11 mouse cellular contexts compared by ENCODE assay signal in genomic region chr6:108233070-108233469, GRCm38 (mm10). TPM values are rescaled to one million over a fixed set of nuclear protein-coding genes. Genes with fewer than 3 reads are reported as not detected.
DNase-seq lines count a peak whose midpoint lies in the region; ATAC-seq and TF ChIP-seq lines count a peak whose summit lies in the region.
"Had no signal": no experiment of that assay in that cellular context is flagged by ENCODE, and none has a peak within 500 bp of the region (broad histone marks: within the 10 kb centered on the region; RNA-seq: fewer than 3 reads in every experiment).

No protein-coding gene starts in this region.

- H3K36me3 ChIP-seq in hindbrain, embryonic 12.5 days, result no peaks in the 10 kb centered on the region
- no peaks in the 10 kb centered on the region for H3K36me3 ChIP-seq in hindbrain, postnatal 0 days (ENCODE audit: insufficient read depth, low read length)
- H3K36me3 ChIP-seq: liver, embryonic 13.5 days had no signal

- no peaks in the 10 kb centered on the region for H3K27me3 ChIP-seq in hindbrain, embryonic 12.5 days
- H3K27me3 ChIP-seq in hindbrain, postnatal 0 days (ENCODE audit: insufficient read depth, low read length), result no peaks in the 10 kb centered on the region
- H3K27me3 ChIP-seq: liver, embryonic 13.5 days had no signal

- WGBS in hindbrain, embryonic 12.5 days, result 66% methylated on average over 6 of the region's 6 CpGs
- 61% methylated on average over 6 of the region's 6 CpGs for WGBS in hindbrain, postnatal 0 days

- TF ChIP-seq CTCF in hindbrain, postnatal 0 days (IDR thresholded peaks at IDR 0.05; ENCODE audit: low read depth), result no peak

- peaks cover 28% of the 10 kb centered on the region for H3K4me1 ChIP-seq in hindbrain, embryonic 12.5 days
- peaks cover 12% of the 10 kb centered on the region; the same call in 1 of the 2 replicates for H3K4me1 ChIP-seq in hindbrain, postnatal 0 days (ENCODE audit: insufficient read depth, low read length)

- no peak for DNase-seq in hindbrain, postnatal 0 days (ENCODE audit: low spot score)
- peak; percentile 56 for DNase-seq in adipocyte (ENCODE audit: low spot score)
- peak; percentile 67 to 69 for DNase-seq in heart, adult 18-20 months
- DNase-seq in kidney, adult 18-20 months, result peak; percentile 70
- no peak for DNase-seq in yolk sac, embryonic 10.5 days (ENCODE audit: low spot score)
- no peak for DNase-seq in thymus, postnatal 36 days
- DNase-seq in spleen, postnatal 10 days (ENCODE audit: low spot score in 2 of 2), result no peak
- DNase-seq: B cell, adult 2 months; cerebellum, adult 11-12 months; liver, embryonic 13.5 days had no signal

- H3K9me3 ChIP-seq in hindbrain, embryonic 12.5 days (replicated peaks), result no peaks in the 10 kb centered on the region
- H3K9me3 ChIP-seq in hindbrain, postnatal 0 days (ENCODE audit: low read length), result no peaks in the 10 kb centered on the region
- H3K9me3 ChIP-seq: liver, embryonic 13.5 days had no signal

- no peak overlapping the region for H3K9ac ChIP-seq in hindbrain, embryonic 12.5 days
- H3K9ac ChIP-seq in hindbrain, postnatal 0 days (replicated peaks; ENCODE audit: low read length), result no peak overlapping the region
- H3K9ac ChIP-seq: liver, embryonic 13.5 days had no signal

- no peak overlapping the region for H3K4me2 ChIP-seq in hindbrain, embryonic 12.5 days (replicated peaks)
- H3K4me2 ChIP-seq in hindbrain, postnatal 0 days (ENCODE audit: low read depth, low read length), result no peak overlapping the region
- H3K4me2 ChIP-seq: liver, embryonic 13.5 days had no signal

- ATAC-seq in hindbrain, embryonic 12.5 days (ENCODE audit: low FRiP score), result no peak
- no peak for ATAC-seq in hindbrain, postnatal 0 days

- 0 out of 2 replicates have a peak overlapping the region, but pooled peaks have one; percentile 12 for H3K27ac ChIP-seq in hindbrain, embryonic 12.5 days
- no peak overlapping the region for H3K27ac ChIP-seq in hindbrain, postnatal 0 days
- H3K27ac ChIP-seq: liver, embryonic 13.5 days had no signal

- H3K4me3 ChIP-seq in hindbrain, embryonic 12.5 days, result no peak overlapping the region
- no peak overlapping the region for H3K4me3 ChIP-seq in hindbrain, postnatal 0 days (ENCODE audit: low read length)
- H3K4me3 ChIP-seq: liver, embryonic 13.5 days had no signal

RNA-seq across cellular contexts. Expression of gene Itpr1, which starts 20.2 kb away (rescaled TPM):
- 8.2 and 10.3 TPM in 2 replicates for polyA plus RNA-seq in hindbrain, embryonic 12.5 days (2016; fragmentation: Nextera tagmentation; extraction: Ambion mirVana)
- 35.4 and 47.1 TPM in 2 replicates for total RNA-seq in hindbrain, postnatal 0 days (2014; rRNA removed)
- polyA plus RNA-seq in hindbrain, postnatal 0 days (2015; fragmentation: Nextera tagmentation; extraction: Ambion mirVana), result 7.2 and 8.4 TPM in 2 replicates
- total RNA-seq in heart, adult 18-20 months (2021), result 10 to 100 TPM; 37.0 to 48.1 TPM

RNA-seq across cellular contexts. Expression of gene Sumf1, which starts 47.7 kb away (rescaled TPM):
- polyA plus RNA-seq in hindbrain, embryonic 12.5 days (2016; fragmentation: Nextera tagmentation; extraction: Ambion mirVana), result 16.8 and 16.9 TPM in 2 replicates
- total RNA-seq in hindbrain, postnatal 0 days (2014; rRNA removed), result 22.5 and 30.3 TPM in 2 replicates
- polyA plus RNA-seq in hindbrain, postnatal 0 days (2015; fragmentation: Nextera tagmentation; extraction: Ambion mirVana), result 14.4 and 15.8 TPM in 2 replicates
- total RNA-seq in heart, adult 18-20 months (2021), result 10 to 100 TPM; 13.6 to 14.5 TPM

Comparison
In these comparisons a context has a peak if more than half of its experiments do, and no peak if none do; other contexts are left out.
1. DNase-seq: peak in adipocyte (single experiment), heart, adult 18-20 months (2 of 2) and kidney, adult 18-20 months (single experiment); none in hindbrain, postnatal 0 days (single experiment), yolk sac, embryonic 10.5 days (single experiment), thymus, postnatal 36 days (0 of 2) and spleen, postnatal 10 days (0 of 2).